Mouse (Mus musculus) testis, adult 2 months (tissue): Measurements from ENCODE around the gene Hes3.

Source experiments
- CTCF ChIP-seq: fragments of 200-500 bp; IDR thresholded peaks from 2 replicates; pipeline ENCODE4 v1.5.1; 2012; ENCODE audit warnings: low read depth, mild to moderate bottlenecking, inconsistent platforms, low read length, moderate library complexity; ENCODE audit not compliant: control insufficient read depth, insufficient read depth, insufficient replicate concordance
- POLR2A ChIP-seq: fragments of 200-500 bp; IDR thresholded peaks from 2 replicates; pipeline ENCODE4 v1.6.1; 2012; ENCODE audit warnings: low read depth, mild to moderate bottlenecking, inconsistent platforms, low read length, moderate library complexity; ENCODE audit not compliant: control insufficient read depth

DNA sequence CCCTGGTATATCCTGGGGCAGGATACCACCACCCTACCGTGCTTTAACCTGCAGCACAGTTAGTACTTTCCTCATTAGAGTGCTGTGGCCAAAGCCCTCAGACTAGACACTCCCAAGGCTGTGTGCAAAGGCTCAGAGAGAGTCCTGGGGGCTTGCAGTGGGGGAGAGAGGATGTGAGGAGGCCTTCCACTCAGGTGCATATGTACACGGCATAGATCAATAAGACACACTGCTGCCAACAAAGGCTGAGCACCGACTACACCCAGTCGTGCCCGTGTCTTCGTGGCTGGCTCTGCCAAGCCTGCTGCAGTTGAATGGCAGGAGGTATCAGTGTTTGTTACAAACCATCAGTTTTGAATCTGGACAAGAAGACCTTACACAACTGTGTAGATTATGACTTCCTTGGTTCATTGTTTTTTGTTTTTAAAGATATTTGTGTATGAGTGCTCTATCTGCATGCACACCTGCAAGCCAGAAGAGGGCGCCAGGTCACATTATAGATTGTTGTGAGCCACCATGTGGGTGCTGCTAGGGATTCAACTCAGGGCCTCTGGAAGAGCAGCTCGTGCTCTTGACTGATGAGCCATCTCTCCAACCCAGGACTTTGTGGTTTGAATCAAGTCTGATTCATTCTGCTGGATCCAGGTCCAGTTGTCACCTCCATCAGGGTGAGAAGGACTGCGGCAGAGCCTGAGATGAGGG is 26.4 kb downstream of the Hes3 start:
- no peak for TF ChIP-seq CTCF
- TF ChIP-seq POLR2A, result no peak
